Mouse (Mus musculus) lung, postnatal 0 days (tissue): Measurements from ENCODE around the gene Map3k4.

Experiments used
- CTCF ChIP-seq: IDR thresholded peaks from 2 replicates; pipeline ENCODE4 v1.5.1; 2016; ENCODE audit warnings: antibody characterized with exemption, mild to moderate bottlenecking
- EP300 ChIP-seq: IDR thresholded peaks from 2 replicates; pipeline ENCODE4 v1.6.1; 2016; ENCODE audit warnings: antibody characterized with exemption, mild to moderate bottlenecking, control low read depth

- TF ChIP-seq CTCF (no peak), EP300 (no peak)
These were observed 135.7 kb downstream of the Map3k4 start for GRCm38 (mm10) chr17:12182702-12183485.
